Mouse (Mus musculus) heart, embryonic 15.5 days (tissue): ENCODE data around the gene Ucp2. TPM values are rescaled to one million over a fixed set of nuclear protein-coding genes. Genes with fewer than 3 reads are reported as not detected.

Source experiments
- ATAC-seq: fragments of 200-750 bp; cut with Nextera tagmentation; replicated peaks from 2 replicates; pipeline ENCODE4 v1.8.0; 2017; ENCODE audit warnings: low read depth, moderate TSS enrichment; ENCODE audit not compliant: insufficient number of reproducible peaks, insufficient read depth, low FRiP score
- H3K27ac ChIP-seq: fragments of 300-500 bp; sonication (generic); 2 replicates; pipeline ENCODE4 v1.5.1; 2015; ENCODE audit warnings: mild to moderate bottlenecking, inconsistent platforms
- H3K27me3 ChIP-seq: fragments of 300-500 bp; sonication (generic); 2 replicates; pipeline ENCODE4 v1.6.1; 2015; ENCODE audit warnings: inconsistent platforms
- H3K36me3 ChIP-seq: fragments of 300-500 bp; sonication (generic); 2 replicates; pipeline ENCODE4 v1.6.1; 2015; ENCODE audit warnings: mild to moderate bottlenecking, inconsistent platforms
- H3K4me1 ChIP-seq: fragments of 300-500 bp; sonication (generic); replicated peaks from 2 replicates; pipeline ENCODE4 v1.6.1; 2015; ENCODE audit warnings: inconsistent platforms
- H3K4me2 ChIP-seq: fragments of 300-500 bp; sonication (generic); 2 replicates; pipeline ENCODE4 v1.6.1; 2015; ENCODE audit warnings: inconsistent platforms, mild to moderate bottlenecking, moderate library complexity
- H3K4me3 ChIP-seq: fragments of 300-500 bp; sonication (generic); 2 replicates; pipeline ENCODE4 v1.5.1; 2015; ENCODE audit warnings: mild to moderate bottlenecking, inconsistent platforms
- H3K9ac ChIP-seq: fragments of 300-500 bp; sonication (generic); 2 replicates; pipeline ENCODE4 v1.6.1; 2015; ENCODE audit warnings: mild to moderate bottlenecking, inconsistent platforms
- H3K9me3 ChIP-seq: fragments of 300-500 bp; sonication (generic); replicated peaks from 2 replicates; pipeline ENCODE4 v1.6.1; 2016; ENCODE audit warnings: inconsistent platforms
- WGBS: fragments of 180-500 bp; shearing (Covaris S2); methylation state at CpG from one replicate; pipeline ENCODE4 v1.1.7; 2015; ENCODE audit warnings: mixed read lengths; 5-methylcytosine and 5-hydroxymethylcytosine counted together
- polyA plus RNA-seq: library from polyadenylated mRNA; unstranded; fragments of >200 nt; fragmentation: Nextera tagmentation; extraction: Ambion mirVana; gene quantifications from 2 replicates; pipeline ENCODE4 v1.2.1, GENCODE M21; 2015

Gene Ucp2
- 109 and 179 TPM in 2 replicates for polyA plus RNA-seq

- Histone ChIP-seq H3K9me3 (no peaks in the 10 kb centered on the region), H3K27me3 (no peaks in the 10 kb centered on the region), H3K9ac (peak within 1 kb of the TSS; percentile 61), H3K4me1 (peaks cover 49% of the 10 kb centered on the region), H3K4me2 (peak within 1 kb of the TSS; percentile 85), H3K36me3 (peaks cover 14% of the 10 kb centered on the region), H3K27ac (peak within 1 kb of the TSS; percentile 77), H3K4me3 (peak within 1 kb of the TSS; percentile 54)
- ATAC-seq: peak; percentile 71
- WGBS: 2% methylated on average over 27 of the region's 27 CpGs
Observed at GRCm38 (mm10) chr7:100493117-100493483, at the start of gene Ucp2. Gene Ucp2, plus strand, starts transcription at chr7:100493337.

GRCm38 (mm10) chr7:100443728-100444127 lies 49.4 kb upstream of the Ucp2 start:
- Histone ChIP-seq H3K27me3 (no peaks in the 10 kb centered on the region), H3K4me3 (no peak overlapping the region), H3K4me2 (no peak overlapping the region), H3K4me1 (no peaks in the 10 kb centered on the region), H3K9ac (no peak overlapping the region), H3K9me3 (no peaks in the 10 kb centered on the region), H3K27ac (no peak overlapping the region), H3K36me3 (peaks cover 47% of the 10 kb centered on the region; the same call in 1 of the 2 replicates)
- WGBS: 83% methylated on average over 4 of the region's 4 CpGs
- ATAC-seq: no peak

GRCm38 (mm10) chr7:100446271-100446670 lies 46.9 kb upstream of the Ucp2 start:
- peaks cover 55% of the 10 kb centered on the region for H3K36me3 ChIP-seq
- no peaks in the 10 kb centered on the region for H3K4me1 ChIP-seq
- no peak overlapping the region for H3K4me2 ChIP-seq
- no peaks in the 10 kb centered on the region for H3K27me3 ChIP-seq
- ATAC-seq: no peak
- no peak overlapping the region for H3K4me3 ChIP-seq
- WGBS: 96% methylated on average over 5 of the region's 5 CpGs
- no peaks in the 10 kb centered on the region for H3K9me3 ChIP-seq
- H3K9ac ChIP-seq: no peak overlapping the region
- no peak overlapping the region for H3K27ac ChIP-seq

- Histone ChIP-seq H3K9me3 (no peaks in the 10 kb centered on the region), H3K9ac (no peak overlapping the region), H3K27ac (no peak overlapping the region), H3K4me2 (no peak overlapping the region), H3K4me3 (no peak overlapping the region), H3K27me3 (no peaks in the 10 kb centered on the region), H3K4me1 (no peaks in the 10 kb centered on the region), H3K36me3 (peaks cover 51% of the 10 kb centered on the region)
- WGBS: 91% methylated on average over 12 of the region's 12 CpGs
- ATAC-seq: no peak
Observed at GRCm38 (mm10) chr7:100448530-100448929, 44.6 kb upstream of the Ucp2 start.

GRCm38 (mm10) chr7:100448985-100449384 lies 44.2 kb upstream of the Ucp2 start:
- no peaks in the 10 kb centered on the region for H3K9me3 ChIP-seq
- H3K4me1 ChIP-seq: no peaks in the 10 kb centered on the region
- H3K27ac ChIP-seq: no peak overlapping the region
- no peak overlapping the region for H3K4me3 ChIP-seq
- no peak overlapping the region for H3K9ac ChIP-seq
- H3K27me3 ChIP-seq: no peaks in the 10 kb centered on the region
- H3K4me2 ChIP-seq: no peak overlapping the region
- ATAC-seq: no peak
- 73% methylated on average over 3 of the region's 3 CpGs for WGBS
- H3K36me3 ChIP-seq: peaks cover 55% of the 10 kb centered on the region

GRCm38 (mm10) chr7:100458153-100458552 lies 35.0 kb upstream of the Ucp2 start:
- Histone ChIP-seq H3K36me3 (peaks cover 30% of the 10 kb centered on the region), H3K27me3 (no peaks in the 10 kb centered on the region), H3K9me3 (no peaks in the 10 kb centered on the region), H3K9ac (no peak overlapping the region), H3K4me1 (peaks cover 11% of the 10 kb centered on the region), H3K4me3 (no peak overlapping the region), H3K27ac (no peak overlapping the region), H3K4me2 (no peak overlapping the region)
- 0 out of 2 replicates have a peak, but pooled peaks have one; percentile 15 for ATAC-seq
- WGBS: 43% methylated on average over 1 of the region's 1 CpGs

GRCm38 (mm10) chr7:100459862-100460261 lies 33.3 kb upstream of the Ucp2 start:
- no peak for ATAC-seq
- WGBS: 82% methylated on average over 3 of the region's 3 CpGs
- H3K36me3 ChIP-seq: peaks cover 15% of the 10 kb centered on the region
- H3K4me2 ChIP-seq: no peak overlapping the region
- no peak overlapping the region for H3K4me3 ChIP-seq
- no peak overlapping the region for H3K27ac ChIP-seq
- H3K9ac ChIP-seq: no peak overlapping the region
- no peaks in the 10 kb centered on the region for H3K9me3 ChIP-seq
- peaks cover 19% of the 10 kb centered on the region for H3K4me1 ChIP-seq
- H3K27me3 ChIP-seq: no peaks in the 10 kb centered on the region

GRCm38 (mm10) chr7:100461621-100462151 lies 31.5 kb upstream of the Ucp2 start:
- peaks cover 4% of the 10 kb centered on the region; the same call in 1 of the 2 replicates for H3K36me3 ChIP-seq
- H3K27me3 ChIP-seq: no peaks in the 10 kb centered on the region
- no peak overlapping the region for H3K4me2 ChIP-seq
- no peak overlapping the region for H3K4me3 ChIP-seq
- H3K9me3 ChIP-seq: no peaks in the 10 kb centered on the region
- no peak overlapping the region for H3K9ac ChIP-seq
- WGBS: 59% methylated on average over 6 of the region's 6 CpGs
- H3K27ac ChIP-seq: no peak overlapping the region
- H3K4me1 ChIP-seq: peaks cover 35% of the 10 kb centered on the region
- ATAC-seq: no peak

GRCm38 (mm10) chr7:100463194-100463593 lies 29.9 kb upstream of the Ucp2 start:
- H3K27ac ChIP-seq: no peak overlapping the region
- H3K9ac ChIP-seq: no peak overlapping the region
- no peak for ATAC-seq

GRCm38 (mm10) chr7:100463757-100464156 lies 29.4 kb upstream of the Ucp2 start:
- no peaks in the 10 kb centered on the region for H3K9me3 ChIP-seq
- H3K9ac ChIP-seq: no peak overlapping the region
- H3K36me3 ChIP-seq: no peaks in the 10 kb centered on the region; the same call in 1 of the 2 replicates
- no peak overlapping the region for H3K27ac ChIP-seq
- 79% methylated on average over 10 of the region's 10 CpGs for WGBS
- no peak overlapping the region for H3K4me2 ChIP-seq
- H3K4me3 ChIP-seq: no peak overlapping the region
- H3K4me1 ChIP-seq: peaks cover 37% of the 10 kb centered on the region
- H3K27me3 ChIP-seq: no peaks in the 10 kb centered on the region
- ATAC-seq: no peak

More at GRCm38 (mm10) chr7:100463194-100463593, 29.9 kb upstream of the Ucp2 start:
- Histone ChIP-seq H3K36me3 (no peaks in the 10 kb centered on the region; the same call in 1 of the 2 replicates), H3K4me3 (no peak overlapping the region), H3K4me2 (no peak overlapping the region), H3K27me3 (no peaks in the 10 kb centered on the region), H3K4me1 (peaks cover 37% of the 10 kb centered on the region), H3K9me3 (no peaks in the 10 kb centered on the region)
- 64% methylated on average over 9 of the region's 9 CpGs for WGBS

GRCm38 (mm10) chr7:100464248-100464647 lies 28.9 kb upstream of the Ucp2 start:
- 93% methylated on average over 7 of the region's 7 CpGs for WGBS
- Histone ChIP-seq H3K36me3 (no peaks in the 10 kb centered on the region; the same call in 1 of the 2 replicates), H3K4me1 (peaks cover 37% of the 10 kb centered on the region), H3K4me2 (no peak overlapping the region), H3K9ac (no peak overlapping the region), H3K27ac (no peak overlapping the region), H3K9me3 (no peaks in the 10 kb centered on the region), H3K27me3 (no peaks in the 10 kb centered on the region), H3K4me3 (no peak overlapping the region)
- ATAC-seq: no peak

GRCm38 (mm10) chr7:100465248-100465647 lies 27.9 kb upstream of the Ucp2 start:
- peaks cover 37% of the 10 kb centered on the region for H3K4me1 ChIP-seq
- no peaks in the 10 kb centered on the region for H3K9me3 ChIP-seq
- no peaks in the 10 kb centered on the region for H3K27me3 ChIP-seq
- H3K4me2 ChIP-seq: peak overlapping the region; percentile 54
- no peak; the same call in 1 of the 2 replicates for ATAC-seq
- H3K36me3 ChIP-seq: no peaks in the 10 kb centered on the region; the same call in 1 of the 2 replicates
- WGBS: 50% methylated on average over 4 of the region's 4 CpGs
- H3K4me3 ChIP-seq: peak overlapping the region; percentile 21; the same call in 1 of the 2 replicates
- peak overlapping the region; percentile 83 for H3K27ac ChIP-seq
- peak overlapping the region; percentile 13; the same call in 1 of the 2 replicates for H3K9ac ChIP-seq
